Mouse (Mus musculus) macrophage (primary cell): Measurements from ENCODE around the gene Pkp3. TPM values are rescaled to one million over a fixed set of nuclear protein-coding genes. Genes with fewer than 3 reads are reported as not detected.

Experiments
- H3K27ac ChIP-seq: fragments of 350-480 bp; formaldehyde crosslinking; 2 replicates; pipeline ENCODE4 v1.9.0; 2021
- H3K36me3 ChIP-seq: fragments of 350-480 bp; formaldehyde crosslinking; 2 replicates; pipeline ENCODE4 v1.9.0; 2021; ENCODE audit errors: inconsistent target
- H3K4me3 ChIP-seq: fragments of 350-480 bp; formaldehyde crosslinking; 2 replicates; pipeline ENCODE4 v1.9.0; 2021; ENCODE audit errors: inconsistent target
- H3K79me2 ChIP-seq: fragments of 350-480 bp; formaldehyde crosslinking; 2 replicates; pipeline ENCODE4 v1.9.0; 2021; ENCODE audit errors: inconsistent target
- WGBS: methylation state at CpG from one replicate; pipeline ENCODE4 v1.1.7; 2026; ENCODE audit warnings: inconsistent platforms; ENCODE audit not compliant: missing documents; 5-methylcytosine and 5-hydroxymethylcytosine counted together
- polyA plus RNA-seq: library from polyadenylated mRNA; stranded (reverse); fragments of 250-400 nt; gene quantifications from 3 replicates; pipeline ENCODE4 v1.2.4, GENCODE M21; 2018; ENCODE audit warnings: inconsistent platforms

The Pkp3 gene
- polyA plus RNA-seq, 1 experiment from 2014 or later = not detected

- H3K36me3 ChIP-seq = peaks cover 9% of the 10 kb centered on the region; the same call in 1 of the 2 replicates
- 0 out of 2 replicates have a peak overlapping the region, but pooled peaks have one; percentile 25 for H3K27ac ChIP-seq
- H3K4me3 ChIP-seq = peak overlapping the region; percentile 82
- peaks cover 16% of the 10 kb centered on the region; the same call in 1 of the 2 replicates for H3K79me2 ChIP-seq
- under 1% methylated on average over 59 of the region's 59 CpGs for WGBS
Measured at GRCm38 (mm10) chr7:141131024-141131820, 53.2 kb downstream of the Pkp3 start.

DNA sequence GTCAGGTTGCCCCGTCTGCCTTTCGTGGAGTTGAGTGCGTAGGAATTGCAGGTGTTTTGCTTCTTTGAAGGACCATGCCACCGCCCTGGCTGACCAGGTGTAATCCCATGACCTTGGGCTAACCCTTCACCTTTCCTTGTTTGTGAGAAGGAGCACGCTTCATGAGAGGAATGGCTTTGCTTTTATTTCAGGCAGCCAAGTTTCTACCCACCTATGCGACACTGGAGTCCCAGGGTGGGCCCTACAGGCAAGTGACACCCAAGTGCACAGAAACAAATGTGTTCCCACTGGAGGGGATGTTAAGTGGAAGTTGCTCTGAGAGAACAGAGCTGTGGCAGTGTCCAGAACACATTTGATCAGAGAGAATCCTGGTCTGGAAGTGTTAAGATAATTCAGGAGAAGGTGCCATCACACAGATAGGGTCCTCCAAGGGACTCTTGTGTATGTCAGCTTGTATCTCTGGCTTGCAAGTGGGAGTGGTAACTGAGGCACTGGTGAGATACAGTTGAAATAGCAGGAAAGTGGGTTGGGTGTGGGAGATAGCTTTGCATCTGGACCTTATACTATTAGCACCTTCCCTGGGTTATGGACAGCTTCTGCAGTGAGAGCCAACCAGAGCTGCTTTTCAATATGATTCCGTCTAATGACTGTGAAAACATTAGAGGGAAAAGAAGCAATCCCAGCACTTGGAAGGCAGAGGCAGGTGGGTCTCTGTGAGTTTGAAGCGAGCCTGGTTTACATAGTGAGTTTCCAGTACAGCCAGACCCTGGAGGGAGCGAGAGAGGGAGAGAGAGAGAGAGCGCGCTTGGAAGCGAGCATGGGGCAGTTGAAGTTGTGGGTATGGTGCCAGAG lies 54.1 kb downstream of the Pkp3 start:
- 73% methylated on average over 12 of the region's 12 CpGs for WGBS
- H3K27ac ChIP-seq = 0 out of 2 replicates have a peak overlapping the region, but pooled peaks have one; percentile 25

More for the DNA sequence above, 54.1 kb downstream of the Pkp3 start:
- H3K79me2 ChIP-seq = peaks cover 16% of the 10 kb centered on the region; the same call in 1 of the 2 replicates
- peaks cover 17% of the 10 kb centered on the region; the same call in 1 of the 2 replicates for H3K36me3 ChIP-seq
- H3K4me3 ChIP-seq = peak overlapping the region; percentile 82

Other genes starting within 250 kb of the Pkp3 start
- gene Urah, start 243.2 kb upstream of the Pkp3 start, polyA plus RNA-seq = not detected in 3 replicates
- not detected in 3 replicates for gene Scgb1c1, start 232.7 kb upstream of the Pkp3 start, polyA plus RNA-seq
- not detected in 3 replicates for gene Odf3, start 230.4 kb upstream of the Pkp3 start, polyA plus RNA-seq
- not detected in 3 replicates for gene Gm45785, start 221.9 kb upstream of the Pkp3 start, polyA plus RNA-seq
- gene Ric8a, start 221.3 kb upstream of the Pkp3 start, polyA plus RNA-seq = 18.7 to 48.4 TPM (median 41.3 TPM) in 3 replicates
- gene Bet1l, start 220.6 kb upstream of the Pkp3 start, polyA plus RNA-seq = 8.0 to 19.0 TPM (median 14.4 TPM) in 3 replicates
- 77.6 to 104 TPM (median 78.6 TPM) in 3 replicates for gene Psmd13, start 196.2 kb upstream of the Pkp3 start, polyA plus RNA-seq
- gene Sirt3, start 195.9 kb upstream of the Pkp3 start, polyA plus RNA-seq = 4.8 to 16.9 TPM (median 7.6 TPM) in 3 replicates
- not detected in 3 replicates for gene Cox8b, start 177.8 kb upstream of the Pkp3 start, polyA plus RNA-seq
- gene Nlrp6, start 157.3 kb upstream of the Pkp3 start, polyA plus RNA-seq = not detected in 3 replicates
- 6.3 to 9.2 TPM (median 7.2 TPM) in 3 replicates for gene Pgghg, start 136.8 kb upstream of the Pkp3 start, polyA plus RNA-seq
- gene Ifitm5, start 127.9 kb upstream of the Pkp3 start, polyA plus RNA-seq = 0.30 to 1.0 TPM in 2 of 3 replicates, not detected in the other
- gene Gm45717, start 122.3 kb upstream of the Pkp3 start, polyA plus RNA-seq = 0.87 TPM in 1 of 3 replicates, not detected in the others
- 471 to 1,093 TPM (median 749 TPM) in 3 replicates for gene Ifitm2, start 122.2 kb upstream of the Pkp3 start, polyA plus RNA-seq
- gene Ifitm1, start 111.0 kb upstream of the Pkp3 start, polyA plus RNA-seq = 4.7 to 18.2 TPM (median 4.8 TPM) in 3 replicates
- 596 to 2,531 TPM (median 1,114 TPM) in 3 replicates for gene Ifitm3, start 67.4 kb upstream of the Pkp3 start, polyA plus RNA-seq
- gene Ifitm6, start 60.3 kb upstream of the Pkp3 start, polyA plus RNA-seq = 4.1 to 21.4 TPM (median 7.4 TPM) in 3 replicates
- not detected in 3 replicates for gene Gm17387, start 49.1 kb upstream of the Pkp3 start, polyA plus RNA-seq
- gene B4galnt4, start 17.1 kb upstream of the Pkp3 start, polyA plus RNA-seq = not detected in 3 replicates
- 0.50 to 2.0 TPM (median 0.58 TPM) in 3 replicates for gene Sigirr, start 22.4 kb downstream of the Pkp3 start, polyA plus RNA-seq
- not detected in 3 replicates for gene Ano9, start 39.6 kb downstream of the Pkp3 start, polyA plus RNA-seq
- 12.0 to 19.0 TPM (median 15.6 TPM) in 3 replicates for gene Ptdss2, start 44.2 kb downstream of the Pkp3 start, polyA plus RNA-seq
- 93.2 to 290 TPM (median 289 TPM) in 3 replicates for gene Rnh1, start 94.6 kb downstream of the Pkp3 start, polyA plus RNA-seq
- 31.1 to 73.7 TPM (median 35.0 TPM) in 3 replicates for gene Hras, start 115.8 kb downstream of the Pkp3 start, polyA plus RNA-seq
- gene Lrrc56, start 115.9 kb downstream of the Pkp3 start, polyA plus RNA-seq = 1.2 to 3.9 TPM (median 2.3 TPM) in 3 replicates
- gene Lmntd2, start 135.9 kb downstream of the Pkp3 start, polyA plus RNA-seq = not detected in 3 replicates
- gene Rassf7, start 137.6 kb downstream of the Pkp3 start, polyA plus RNA-seq = 0.60 to 3.0 TPM (median 2.4 TPM) in 3 replicates
- 36.7 to 44.4 TPM (median 42.6 TPM) in 3 replicates for gene Phrf1, start 150.6 kb downstream of the Pkp3 start, polyA plus RNA-seq
- gene Irf7, start 188.3 kb downstream of the Pkp3 start, polyA plus RNA-seq = 119 to 344 TPM (median 190 TPM) in 3 replicates
- not detected in 3 replicates for gene Cdhr5, start 198.6 kb downstream of the Pkp3 start, polyA plus RNA-seq
- not detected in 3 replicates for gene Sct, start 200.9 kb downstream of the Pkp3 start, polyA plus RNA-seq
- gene Drd4, start 213.8 kb downstream of the Pkp3 start, polyA plus RNA-seq = 0.09 TPM in 1 of 3 replicates, not detected in the others
- gene Deaf1, start 249.5 kb downstream of the Pkp3 start, polyA plus RNA-seq = 14.6 to 16.7 TPM (median 16.5 TPM) in 3 replicates
- 10.2 to 25.3 TPM (median 18.7 TPM) in 3 replicates for gene Tmem80, start 249.5 kb downstream of the Pkp3 start, polyA plus RNA-seq